Mouse (Mus musculus) cerebellum, adult 11 months (tissue): Measurements from ENCODE around the gene Nol4l.

Experiments used
- DNase-seq: peaks from one replicate; pipeline ENCODE4 v3.0.0; 2022

The Nol4l gene

GRCm38 (mm10) chr2:153529931-153530766 lies at the start of gene Nol4l:
Nol4l (minus strand) TSS chr2:153529971.
- DNase-seq, result peak; percentile 54

- DNase-seq, result no peak
Observed at GRCm38 (mm10) chr2:153577122-153577521, 47.4 kb upstream of the Nol4l start.

- no peak for DNase-seq
Observed at GRCm38 (mm10) chr2:153576150-153576549, 46.4 kb upstream of the Nol4l start.

- DNase-seq, result no peak
Observed at GRCm38 (mm10) chr2:153575554-153575953, 45.8 kb upstream of the Nol4l start.

- DNase-seq, result no peak
Observed at GRCm38 (mm10) chr2:153573101-153573500, 43.3 kb upstream of the Nol4l start.

GRCm38 (mm10) chr2:153568541-153568940 lies 38.8 kb upstream of the Nol4l start:
- no peak for DNase-seq

GRCm38 (mm10) chr2:153568013-153568412 lies 38.2 kb upstream of the Nol4l start:
- DNase-seq, result no peak

- no peak for DNase-seq
Observed at GRCm38 (mm10) chr2:153564343-153564742, 34.6 kb upstream of the Nol4l start.

- no peak for DNase-seq
Observed at GRCm38 (mm10) chr2:153561564-153561963, 31.8 kb upstream of the Nol4l start.

- DNase-seq, result no peak
Observed at GRCm38 (mm10) chr2:153560664-153561541, 31.1 kb upstream of the Nol4l start.

GRCm38 (mm10) chr2:153559613-153560152 lies 29.9 kb upstream of the Nol4l start:
- DNase-seq, result no peak

- no peak for DNase-seq
Observed at GRCm38 (mm10) chr2:153558464-153558863, 28.7 kb upstream of the Nol4l start.

GRCm38 (mm10) chr2:153557259-153557658 lies 27.5 kb upstream of the Nol4l start:
- DNase-seq, result no peak

- DNase-seq, result no peak
Observed at GRCm38 (mm10) chr2:153556208-153556607, 26.4 kb upstream of the Nol4l start.

GRCm38 (mm10) chr2:153554543-153554942 lies 24.8 kb upstream of the Nol4l start:
- DNase-seq, result no peak

- DNase-seq, result no peak
Observed at GRCm38 (mm10) chr2:153549486-153549885, 19.7 kb upstream of the Nol4l start.

GRCm38 (mm10) chr2:153548221-153548923 lies 18.6 kb upstream of the Nol4l start:
- DNase-seq, result no peak

- no peak for DNase-seq
Observed at GRCm38 (mm10) chr2:153547633-153548032, 17.9 kb upstream of the Nol4l start.

- no peak for DNase-seq
Observed at GRCm38 (mm10) chr2:153546972-153547371, 17.2 kb upstream of the Nol4l start.

- DNase-seq, result no peak
Observed at GRCm38 (mm10) chr2:153546471-153546870, 16.7 kb upstream of the Nol4l start.

GRCm38 (mm10) chr2:153544771-153545170 lies 15.0 kb upstream of the Nol4l start:
- DNase-seq, result no peak

- no peak for DNase-seq
Observed at GRCm38 (mm10) chr2:153543911-153544730, 14.3 kb upstream of the Nol4l start.
